In the genomic region with DNA sequence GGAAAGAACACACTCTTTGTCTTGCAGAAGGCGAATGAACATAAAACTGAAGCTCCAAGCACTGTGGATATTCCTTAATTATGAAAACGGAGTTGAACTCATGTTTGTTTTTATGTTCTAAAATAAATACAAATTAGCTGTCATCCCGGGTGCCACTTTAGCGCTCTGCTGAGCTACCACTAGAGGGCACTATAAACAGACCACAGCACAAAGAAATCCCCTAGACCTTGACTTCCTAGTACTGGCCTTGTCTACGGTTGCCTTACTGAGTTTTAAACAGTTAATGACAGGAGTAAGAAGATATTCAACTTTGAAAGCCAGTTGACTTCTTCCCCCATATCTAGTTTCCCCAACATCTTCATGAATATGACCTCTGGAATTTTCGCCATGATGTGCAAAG, we compare ENCODE assay signal across 10 mouse cellular contexts. TPM values are rescaled to one million over a fixed set of nuclear protein-coding genes. Genes with fewer than 3 reads are reported as not detected.
DNase-seq lines count a peak whose midpoint lies in the region; ATAC-seq and TF ChIP-seq lines count a peak whose summit lies in the region.
"Had no signal": no experiment of that assay in that cellular context is flagged by ENCODE, and none has a peak within 500 bp of the region (broad histone marks: within the 10 kb centered on the region; RNA-seq: fewer than 3 reads in every experiment).

No protein-coding gene starts in this region.

- 24% methylated on average over 6 of the region's 6 CpGs for WGBS in hindbrain, embryonic 10.5 days
- WGBS in hindbrain, embryonic 12.5 days, result 20% methylated on average over 6 of the region's 6 CpGs
- 18% methylated on average over 6 of the region's 6 CpGs for WGBS in bone marrow, adult 2 months
- 18% methylated on average over 6 of the region's 6 CpGs for WGBS in embryonic facial prominence, embryonic 14.5 days

- TF ChIP-seq POLR2A in bone marrow, adult 2 months (IDR thresholded peaks at IDR 0.05; ENCODE audit: borderline replicate concordance, control insufficient read depth, low read depth, low read length), result no peak

- no peaks in the 10 kb centered on the region for H3K36me3 ChIP-seq in hindbrain, embryonic 10.5 days
- H3K36me3 ChIP-seq in hindbrain, embryonic 12.5 days, result no peaks in the 10 kb centered on the region
- H3K36me3 ChIP-seq in embryonic facial prominence, embryonic 14.5 days (ENCODE audit: control insufficient read depth, insufficient read depth, low read length), result no peaks in the 10 kb centered on the region
- H3K36me3 ChIP-seq: embryonic facial prominence, embryonic 12.5 days; liver, embryonic 13.5 days had no signal

- H3K4me3 ChIP-seq in hindbrain, embryonic 10.5 days, result no peak overlapping the region
- no peak overlapping the region for H3K4me3 ChIP-seq in hindbrain, embryonic 12.5 days
- no peak overlapping the region for H3K4me3 ChIP-seq in bone marrow, adult 2 months (replicated peaks; ENCODE audit: control insufficient read depth, low read depth, low read length)
- H3K4me3 ChIP-seq in embryonic facial prominence, embryonic 14.5 days (ENCODE audit: low read depth, low read length), result no peak overlapping the region
- H3K4me3 ChIP-seq: embryonic facial prominence, embryonic 12.5 days; liver, embryonic 13.5 days had no signal

- TF ChIP-seq CTCF in bone marrow, adult 2 months (IDR thresholded peaks at IDR 0.05; ENCODE audit: control insufficient read depth, insufficient read depth, low read length), result peak; percentile 65

- H3K9ac ChIP-seq in hindbrain, embryonic 12.5 days, result no peak overlapping the region
- no peak overlapping the region for H3K9ac ChIP-seq in embryonic facial prominence, embryonic 14.5 days (ENCODE audit: low read depth, low read length)
- H3K9ac ChIP-seq: embryonic facial prominence, embryonic 12.5 days; liver, embryonic 13.5 days had no signal

- no peak overlapping the region for H3K27ac ChIP-seq in hindbrain, embryonic 10.5 days
- no peak overlapping the region for H3K27ac ChIP-seq in hindbrain, embryonic 12.5 days
- H3K27ac ChIP-seq in bone marrow, adult 2 months (ENCODE audit: control insufficient read depth, insufficient read depth, low read depth, low read length, poor library complexity), result no peak overlapping the region
- H3K27ac ChIP-seq in embryonic facial prominence, embryonic 14.5 days (replicated peaks; ENCODE audit: low read depth, low read length), result no peak overlapping the region
- H3K27ac ChIP-seq: embryonic facial prominence, embryonic 12.5 days; liver, embryonic 13.5 days had no signal

- no peak overlapping the region for H3K4me2 ChIP-seq in hindbrain, embryonic 12.5 days (replicated peaks)
- H3K4me2 ChIP-seq in embryonic facial prominence, embryonic 14.5 days (ENCODE audit: low read depth, low read length), result no peak overlapping the region
- H3K4me2 ChIP-seq: embryonic facial prominence, embryonic 12.5 days; liver, embryonic 13.5 days had no signal

- H3K4me1 ChIP-seq in hindbrain, embryonic 10.5 days (replicated peaks), result no peaks in the 10 kb centered on the region
- 0 out of 2 replicates have a peak, but pooled peaks cover 4% of the 10 kb centered on the region for H3K4me1 ChIP-seq in hindbrain, embryonic 12.5 days
- no peaks in the 10 kb centered on the region; the same call in 1 of the 2 replicates for H3K4me1 ChIP-seq in bone marrow, adult 2 months (ENCODE audit: control insufficient read depth, insufficient read depth, low read length)
- H3K4me1 ChIP-seq in embryonic facial prominence, embryonic 14.5 days (ENCODE audit: control insufficient read depth, insufficient read depth, low read length), result no peaks in the 10 kb centered on the region; the same call in 1 of the 2 replicates

- no peak for ATAC-seq in hindbrain, embryonic 12.5 days (ENCODE audit: low FRiP score)
- ATAC-seq in CD4-positive, CD25-positive, alpha-beta regulatory T cell, adult 4 months, result peak; percentile 83
- no peak for ATAC-seq in embryonic facial prominence, embryonic 14.5 days (ENCODE audit: low read depth)

- no peaks in the 10 kb centered on the region; the same call in 1 of the 2 replicates for H3K9me3 ChIP-seq in hindbrain, embryonic 10.5 days
- no peaks in the 10 kb centered on the region for H3K9me3 ChIP-seq in hindbrain, embryonic 12.5 days (replicated peaks)
- H3K9me3 ChIP-seq in embryonic facial prominence, embryonic 14.5 days (ENCODE audit: control insufficient read depth, low read length), result 0 out of 2 replicates have a peak, but pooled peaks cover 4% of the 10 kb centered on the region
- H3K9me3 ChIP-seq: embryonic facial prominence, embryonic 12.5 days; liver, embryonic 13.5 days had no signal

- peak; percentile 44 for DNase-seq in hindbrain, embryonic 10.5 days (ENCODE audit: low spot score)
- peak; percentile 56 for DNase-seq in embryonic facial prominence, embryonic 14.5 days (ENCODE audit: low spot score)
- peak; percentile 65 for DNase-seq in kidney, postnatal 10 days
- DNase-seq in lung, postnatal 36 days, result peak; percentile 73
- peak; percentile 11 to 19 for DNase-seq in thymus, postnatal 36 days
- DNase-seq: liver, embryonic 13.5 days had no signal

- no peaks in the 10 kb centered on the region for H3K27me3 ChIP-seq in hindbrain, embryonic 10.5 days (ENCODE audit: insufficient read depth, poor library complexity, severe bottlenecking)
- no peaks in the 10 kb centered on the region for H3K27me3 ChIP-seq in hindbrain, embryonic 12.5 days
- no peaks in the 10 kb centered on the region for H3K27me3 ChIP-seq in embryonic facial prominence, embryonic 14.5 days (replicated peaks; ENCODE audit: control insufficient read depth, insufficient read depth, low read length)
- H3K27me3 ChIP-seq: embryonic facial prominence, embryonic 12.5 days; liver, embryonic 13.5 days had no signal

RNA-seq across cellular contexts. Expression of gene Hspb3, which starts 29.9 kb away (rescaled TPM):
- 0.21 TPM in 1 of 2 replicates, not detected in the other for polyA plus RNA-seq in hindbrain, embryonic 10.5 days (2016; fragmentation: Nextera tagmentation; extraction: Ambion mirVana)
- polyA plus RNA-seq in hindbrain, embryonic 12.5 days (2016; fragmentation: Nextera tagmentation; extraction: Ambion mirVana), result 0.76 and 1.6 TPM in 2 replicates
- polyA plus RNA-seq in CD4-positive, CD25-positive, alpha-beta regulatory T cell, adult 4 months (2017; shearing (Covaris generic)), result not detected
- polyA plus RNA-seq in bone marrow, adult 2 months (2011; ENCODE audit: insufficient read depth, insufficient read length, low replicate concordance, missing spikeins), result not detected in 2 replicates
- 20.2 and 29.3 TPM in 2 replicates for polyA plus RNA-seq in embryonic facial prominence, embryonic 14.5 days (2014; fragmentation: Nextera tagmentation; extraction: Ambion mirVana)

Comparison
In these comparisons a context has a peak if more than half of its experiments do, and no peak if none do; other contexts are left out.
1. DNase-seq: peak in every context shown above with its lines; median percentile 73 in lung, postnatal 36 days; 65 in kidney, postnatal 10 days; 56 in embryonic facial prominence, embryonic 14.5 days; 44 in hindbrain, embryonic 10.5 days; 15 in thymus, postnatal 36 days.